Mouse (Mus musculus) lung, adult 2 months (tissue): Measurements from ENCODE around the gene Pla2g4e.

Source experiments
- CTCF ChIP-seq: fragments of 200-500 bp; IDR thresholded peaks from 2 replicates; pipeline ENCODE4 v1.5.1; 2011; ENCODE audit warnings: mild to moderate bottlenecking, low read length, control low read depth; ENCODE audit not compliant: insufficient read depth
- POLR2A ChIP-seq: fragments of 200-500 bp; IDR thresholded peaks from 2 replicates; pipeline ENCODE4 v1.6.1; 2011; ENCODE audit warnings: low read depth, mild to moderate bottlenecking, control low read depth, low read length, borderline replicate concordance; ENCODE audit errors: extremely low read depth

- TF ChIP-seq POLR2A (no peak), CTCF (no peak)
Measured at GRCm38 (mm10) chr2:120125461-120125860, 119.7 kb downstream of the Pla2g4e start.
